Mouse (Mus musculus) hindbrain, embryonic 14.5 days (tissue): ENCODE data around the gene Etfbkmt. TPM values are rescaled to one million over a fixed set of nuclear protein-coding genes. Genes with fewer than 3 reads are reported as not detected.
"Not testable (repeated sequence)": the region's sequence is repeated elsewhere in the genome, so short reads cannot be mapped to it uniquely, and the experiment has no call there.

ENCODE experiments used
- ATAC-seq: fragments of 200-750 bp; cut with Nextera tagmentation; 2 replicates; pipeline ENCODE4 v1.8.0; 2017; ENCODE audit warnings: moderate number of reproducible peaks, mild to moderate bottlenecking, moderate TSS enrichment, moderate library complexity; ENCODE audit not compliant: low FRiP score
- DNase-seq: peaks from one replicate; pipeline ENCODE4 v3.0.0-alpha.2; 2015; ENCODE audit warnings: low spot score
- H3K27ac ChIP-seq: fragments of 300-500 bp; sonication (generic); 2 replicates; pipeline ENCODE4 v1.5.1; 2014; ENCODE audit warnings: mild to moderate bottlenecking, moderate library complexity
- H3K27me3 ChIP-seq: fragments of 300-500 bp; sonication (generic); 2 replicates; pipeline ENCODE4 v1.6.1; 2014; ENCODE audit warnings: mild to moderate bottlenecking, low read length, mixed read lengths; ENCODE audit not compliant: control insufficient read depth, insufficient read depth
- H3K36me3 ChIP-seq: fragments of 300-500 bp; sonication (generic); replicated peaks from 2 replicates; pipeline ENCODE4 v1.6.1; 2014; ENCODE audit not compliant: control insufficient read depth, insufficient read depth
- H3K4me1 ChIP-seq: fragments of 300-500 bp; sonication (generic); replicated peaks from 2 replicates; pipeline ENCODE4 v1.6.1; 2014; ENCODE audit warnings: antibody characterized with exemption, low read length, mixed read lengths; ENCODE audit not compliant: control insufficient read depth, insufficient read depth
- H3K4me2 ChIP-seq: fragments of 300-500 bp; sonication (generic); replicated peaks from 2 replicates; pipeline ENCODE4 v1.6.1; 2014; ENCODE audit warnings: mild to moderate bottlenecking, moderate library complexity
- H3K4me3 ChIP-seq: fragments of 300-500 bp; sonication (generic); replicated peaks from 2 replicates; pipeline ENCODE4 v1.5.1; 2014; ENCODE audit warnings: mild to moderate bottlenecking, low read length
- H3K9ac ChIP-seq: fragments of 300-500 bp; sonication (generic); 2 replicates; pipeline ENCODE4 v1.6.1; 2014
- H3K9me3 ChIP-seq: fragments of 300-500 bp; sonication (generic); 2 replicates; pipeline ENCODE4 v1.6.1; 2016; ENCODE audit warnings: low read length; ENCODE audit not compliant: control insufficient read depth
- WGBS: fragments of 180-500 bp; shearing (Covaris S2); extraction: QIAGEN DNeasy Blood & Tissue Kit; methylation state at CpG from one replicate; pipeline ENCODE4 v1.1.7; 2014; 5-methylcytosine and 5-hydroxymethylcytosine counted together
- polyA plus RNA-seq: library from polyadenylated mRNA; unstranded; fragments of >200 nt; fragmentation: Nextera tagmentation; extraction: Ambion mirVana; gene quantifications from 2 replicates; pipeline ENCODE4 v1.2.1, GENCODE M21; 2014

The Etfbkmt gene
- polyA plus RNA-seq, 1 experiment from 2014 or later: 6.4 TPM

DNA sequence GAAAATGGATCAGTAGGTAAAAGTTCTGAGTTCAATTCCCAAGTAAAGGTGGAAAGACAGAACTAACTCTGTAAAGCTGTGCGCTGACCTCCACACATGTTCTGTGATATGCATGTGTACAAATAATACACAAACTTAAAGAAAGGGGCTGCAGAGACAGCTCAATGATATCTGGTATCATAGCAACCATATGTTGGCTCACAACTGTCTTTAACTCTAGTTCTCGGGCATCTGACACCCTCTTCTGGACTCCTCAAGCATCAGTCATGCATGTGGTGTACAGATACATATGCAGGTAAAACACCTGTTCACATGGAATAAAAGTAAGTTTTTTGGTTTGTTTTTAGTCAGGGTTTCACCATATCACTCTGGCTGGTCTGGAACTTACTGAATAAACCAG, 28.8 kb downstream of the Etfbkmt start:
- Histone ChIP-seq H3K4me1 (no peaks in the 10 kb centered on the region), H3K36me3 (peaks cover 61% of the 10 kb centered on the region), H3K27me3 (no peaks in the 10 kb centered on the region), H3K9ac (no peak overlapping the region), H3K4me2 (no peak overlapping the region), H3K4me3 (no peak overlapping the region), H3K27ac (no peak overlapping the region), H3K9me3 (no peaks in the 10 kb centered on the region)
- no peak for ATAC-seq
- DNase-seq: no peak
- WGBS: 95% methylated on average over 2 of the region's 2 CpGs

DNA sequence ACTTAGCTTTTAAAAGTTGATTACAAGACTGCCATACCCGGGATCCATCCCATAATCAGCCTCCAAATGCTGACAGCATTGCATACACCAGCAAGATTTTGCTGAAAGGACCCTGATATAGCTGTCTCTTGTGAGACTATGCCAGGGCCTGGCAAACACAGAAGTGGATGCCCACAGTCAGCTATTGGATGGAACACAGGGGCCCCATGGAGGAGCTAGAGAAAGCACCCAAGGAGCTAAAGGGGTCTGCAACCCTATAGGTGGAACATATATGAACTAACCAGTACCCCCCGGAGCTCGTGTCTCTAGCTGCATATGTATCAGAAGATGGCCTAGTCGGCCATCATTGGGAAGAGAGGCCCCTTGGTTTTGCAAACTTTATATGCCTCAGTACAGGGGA, 30.3 kb downstream of the Etfbkmt start:
- not testable (repeated sequence) for DNase-seq, H3K9ac ChIP-seq, H3K4me3 ChIP-seq, H3K4me2 ChIP-seq, H3K27ac ChIP-seq, ATAC-seq, H3K9me3 ChIP-seq, H3K27me3 ChIP-seq, H3K4me1 ChIP-seq
- peaks cover 57% of the 10 kb centered on the region for H3K36me3 ChIP-seq
- WGBS: 88% methylated on average over 4 of the region's 4 CpGs

GRCm38 (mm10) chr6:149173831-149174625, 34.4 kb downstream of the Etfbkmt start:
- Histone ChIP-seq H3K36me3 (peaks cover 58% of the 10 kb centered on the region), H3K4me1 (no peaks in the 10 kb centered on the region), H3K9me3 (peaks cover 12% of the 10 kb centered on the region), H3K4me2 (no peak overlapping the region), H3K4me3 (no peak overlapping the region), H3K27me3 (no peaks in the 10 kb centered on the region), H3K9ac (no peak overlapping the region), H3K27ac (no peak overlapping the region)
- DNase-seq (no peak), ATAC-seq (no peak)
- 79% methylated on average over 4 of the region's 4 CpGs for WGBS

GRCm38 (mm10) chr6:149174932-149175570, 35.4 kb downstream of the Etfbkmt start:
- Histone ChIP-seq H3K9me3 (peaks cover 14% of the 10 kb centered on the region), H3K36me3 (peaks cover 59% of the 10 kb centered on the region), H3K4me2 (no peak overlapping the region), H3K4me3 (no peak overlapping the region), H3K27ac (no peak overlapping the region), H3K27me3 (no peaks in the 10 kb centered on the region), H3K4me1 (no peaks in the 10 kb centered on the region), H3K9ac (no peak overlapping the region)
- DNase-seq (no peak), ATAC-seq (no peak)
- 86% methylated on average over 3 of the region's 3 CpGs for WGBS

DNA sequence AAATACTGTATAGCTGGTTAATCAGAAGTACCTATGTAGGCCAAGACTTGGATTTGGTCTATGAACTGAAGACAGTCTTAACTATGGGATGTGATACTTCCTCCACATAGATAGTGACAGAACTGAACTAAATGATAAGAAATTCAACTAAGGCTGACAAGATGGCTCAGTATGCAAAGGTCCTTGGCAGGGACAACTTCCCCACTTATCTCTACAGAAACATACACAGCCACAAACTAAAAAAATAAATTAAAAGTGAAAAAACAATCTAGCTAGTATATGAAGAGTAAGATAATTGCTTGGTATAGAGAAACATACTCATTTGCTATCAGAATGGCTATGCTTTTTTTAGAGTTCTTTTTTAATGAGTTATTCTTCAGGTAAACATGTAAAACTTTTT, 39.4 kb downstream of the Etfbkmt start:
- DNase-seq (no peak), ATAC-seq (no peak)
- Histone ChIP-seq H3K36me3 (peaks cover 90% of the 10 kb centered on the region), H3K27me3 (no peaks in the 10 kb centered on the region), H3K27ac (no peak overlapping the region), H3K4me3 (no peak overlapping the region), H3K9me3 (peaks cover 14% of the 10 kb centered on the region), H3K9ac (no peak overlapping the region), H3K4me2 (no peak overlapping the region), H3K4me1 (no peaks in the 10 kb centered on the region)

DNA sequence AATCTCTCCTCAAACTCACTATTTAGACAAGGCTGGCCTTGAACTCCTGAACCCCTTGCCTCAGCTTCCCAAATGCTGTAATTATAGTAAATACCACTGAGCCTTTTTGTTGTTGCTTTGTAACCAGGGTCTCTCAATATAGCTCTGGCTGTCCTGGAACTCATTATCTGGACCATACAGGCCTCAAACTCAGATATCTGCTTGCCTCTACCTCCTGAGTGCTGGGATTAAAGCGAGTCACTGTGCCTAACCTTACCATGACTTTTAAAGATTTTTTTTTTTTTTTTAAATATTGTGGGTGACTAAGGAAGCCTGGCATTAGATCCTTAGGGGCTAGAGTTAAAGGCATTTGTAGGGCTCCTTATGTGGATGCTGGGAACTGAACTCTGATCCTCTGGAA, 44.4 kb downstream of the Etfbkmt start:
- DNase-seq (no peak), ATAC-seq (no peak)
- Histone ChIP-seq H3K27me3 (no peaks in the 10 kb centered on the region), H3K9me3 (peaks cover 2% of the 10 kb centered on the region), H3K27ac (no peak overlapping the region), H3K9ac (no peak overlapping the region), H3K4me1 (peaks cover 22% of the 10 kb centered on the region), H3K4me2 (no peak overlapping the region), H3K36me3 (peaks cover 51% of the 10 kb centered on the region), H3K4me3 (no peak overlapping the region)
- WGBS: 98% methylated on average over 1 of the region's 1 CpGs

- Histone ChIP-seq H3K9me3 (no peaks in the 10 kb centered on the region), H3K27ac (no peak overlapping the region), H3K9ac (peak overlapping the region; percentile 96), H3K4me2 (peak overlapping the region; percentile 77), H3K4me3 (peak overlapping the region; percentile 85), H3K4me1 (peaks cover 22% of the 10 kb centered on the region), H3K36me3 (peaks cover 21% of the 10 kb centered on the region), H3K27me3 (no peaks in the 10 kb centered on the region)
- WGBS: 76% methylated on average over 1 of the region's 1 CpGs
- ATAC-seq (no peak), DNase-seq (no peak)
These were observed 47.7 kb downstream of the Etfbkmt start for GRCm38 (mm10) chr6:149187371-149187770.

- peaks cover 13% of the 10 kb centered on the region for H3K36me3 ChIP-seq
- WGBS: under 1% methylated on average over 34 of the region's 34 CpGs
These were observed 48.6 kb downstream of the Etfbkmt start, which contains the start of gene Amn1 for GRCm38 (mm10) chr6:149188041-149188924. Gene Amn1, minus strand, starts transcription at chr6:149188712.

DNA sequence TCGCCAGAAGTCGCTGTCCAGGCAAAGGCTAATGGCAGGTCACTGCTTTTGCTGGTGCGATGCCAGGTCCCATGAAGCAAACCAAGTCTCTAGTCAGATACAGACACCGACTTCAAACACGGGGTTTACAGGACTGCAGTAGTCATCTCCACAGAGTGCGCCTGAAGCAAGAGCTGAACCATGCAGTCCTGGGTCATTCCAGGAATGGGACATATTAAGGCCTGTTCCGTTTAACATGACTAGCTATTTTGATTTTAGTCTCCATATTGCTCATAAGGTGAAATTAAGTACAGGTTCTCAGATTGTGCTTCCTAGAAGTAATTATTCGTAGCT, 49.2 kb downstream of the Etfbkmt start:
- H3K36me3 ChIP-seq: 0 out of 2 replicates have a peak, but pooled peaks cover 7% of the 10 kb centered on the region
- DNase-seq: no peak
- peak overlapping the region; percentile 96 for H3K9ac ChIP-seq
- no peaks in the 10 kb centered on the region for H3K27me3 ChIP-seq
- peak; percentile 83 for ATAC-seq
- H3K4me3 ChIP-seq: peak overlapping the region; percentile 85
- WGBS: 35% methylated on average over 8 of the region's 8 CpGs
- peak overlapping the region; percentile 97 for H3K27ac ChIP-seq
- H3K9me3 ChIP-seq: no peaks in the 10 kb centered on the region
- peaks cover 22% of the 10 kb centered on the region for H3K4me1 ChIP-seq
- H3K4me2 ChIP-seq: peak overlapping the region; percentile 77

More at GRCm38 (mm10) chr6:149188041-149188924, 48.6 kb downstream of the Etfbkmt start, which contains the start of gene Amn1:
- no peaks in the 10 kb centered on the region for H3K27me3 ChIP-seq
- peak within 1 kb of the TSS; percentile 77 for H3K4me2 ChIP-seq
- no peaks in the 10 kb centered on the region for H3K9me3 ChIP-seq
- peak within 1 kb of the TSS; percentile 96 for H3K9ac ChIP-seq
- H3K4me1 ChIP-seq: peaks cover 22% of the 10 kb centered on the region
- H3K4me3 ChIP-seq: peak within 1 kb of the TSS; percentile 85
- ATAC-seq (peak; percentile 100), DNase-seq (peak; percentile 98)
- peak within 1 kb of the TSS; percentile 97 for H3K27ac ChIP-seq
